Mouse (Mus musculus): ENCODE data around the gene Vav2.
A peak's percentile ranks its signal among the peaks of the same experiment; 100 is the strongest.

Gene Vav2

GRCm38 (mm10) chr2:27318197-27318596 lies 108.6 kb downstream of the Vav2 start:
- DNase-seq (ENCODE audit: low spot score) = no peak

- no peak for DNase-seq (ENCODE audit: low spot score)
Measured at GRCm38 (mm10) chr2:27316167-27316566, 110.7 kb downstream of the Vav2 start.

- DNase-seq (ENCODE audit: low spot score) = no peak
Measured at GRCm38 (mm10) chr2:27314269-27314668, 112.6 kb downstream of the Vav2 start.

- no peak for DNase-seq (ENCODE audit: low spot score)
Measured at GRCm38 (mm10) chr2:27312500-27312899, 114.3 kb downstream of the Vav2 start.

DNA sequence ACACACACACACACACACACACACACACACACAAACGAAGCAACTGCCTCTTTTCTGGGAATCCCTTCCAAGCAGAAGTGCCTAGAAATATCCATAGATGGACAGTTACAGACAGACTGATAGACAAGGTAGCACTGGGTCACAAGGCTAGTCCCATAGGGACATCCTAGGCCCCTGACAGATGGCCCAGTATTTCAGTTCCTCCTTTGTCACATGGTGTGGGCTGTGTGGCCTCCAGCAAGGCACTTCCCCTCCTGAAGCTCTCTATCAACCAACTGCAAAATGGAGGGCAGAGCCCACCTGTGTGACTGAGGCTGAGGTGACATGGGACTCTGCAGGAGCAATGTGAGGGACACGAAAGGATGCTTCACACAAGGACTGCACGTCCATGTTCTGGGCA lies 115.2 kb downstream of the Vav2 start:
- peak; percentile 5 for DNase-seq (ENCODE audit: low spot score)

DNA sequence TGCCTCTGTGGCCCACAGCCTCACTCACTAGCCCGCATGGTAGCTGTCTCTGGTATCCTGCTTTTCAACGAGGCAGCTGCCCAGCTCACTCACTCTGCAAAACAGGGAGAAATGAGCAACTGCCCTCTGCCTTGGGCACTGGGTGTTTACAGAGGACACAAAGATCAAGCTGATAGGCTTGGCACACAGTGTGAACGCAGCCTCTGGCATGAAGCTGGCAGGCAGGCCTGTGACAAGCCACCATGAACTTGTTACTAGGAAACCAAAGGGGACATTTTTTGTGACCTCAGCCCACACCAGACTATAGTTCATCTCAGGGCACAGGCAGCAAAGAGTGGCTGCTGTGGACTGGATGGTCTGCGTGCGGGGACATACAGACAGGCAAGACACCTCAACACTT lies 115.9 kb downstream of the Vav2 start:
- no peak for DNase-seq (ENCODE audit: low spot score)

GRCm38 (mm10) chr2:27310221-27310620 lies 116.6 kb downstream of the Vav2 start:
- DNase-seq (ENCODE audit: low spot score) = no peak

DNA sequence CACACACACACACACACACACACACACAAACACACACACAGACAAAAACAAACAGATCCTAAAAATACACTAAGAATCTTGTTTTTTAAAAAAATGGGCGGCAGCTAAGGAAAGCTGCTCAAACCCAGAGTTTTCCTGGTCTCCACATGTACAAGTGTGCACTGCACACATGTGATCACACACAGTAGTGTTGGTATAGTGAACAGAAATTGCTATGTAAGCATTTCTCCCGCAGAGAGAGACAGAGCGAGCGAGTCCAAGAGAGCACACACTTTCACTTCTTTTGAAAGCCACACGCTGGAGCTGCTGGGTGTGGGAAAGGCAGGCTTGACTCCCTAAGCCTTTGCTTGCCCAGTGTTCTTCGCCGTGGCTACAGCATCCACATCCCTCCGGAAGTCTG lies 120.2 kb downstream of the Vav2 start:
- DNase-seq (ENCODE audit: low spot score) = no peak

DNA sequence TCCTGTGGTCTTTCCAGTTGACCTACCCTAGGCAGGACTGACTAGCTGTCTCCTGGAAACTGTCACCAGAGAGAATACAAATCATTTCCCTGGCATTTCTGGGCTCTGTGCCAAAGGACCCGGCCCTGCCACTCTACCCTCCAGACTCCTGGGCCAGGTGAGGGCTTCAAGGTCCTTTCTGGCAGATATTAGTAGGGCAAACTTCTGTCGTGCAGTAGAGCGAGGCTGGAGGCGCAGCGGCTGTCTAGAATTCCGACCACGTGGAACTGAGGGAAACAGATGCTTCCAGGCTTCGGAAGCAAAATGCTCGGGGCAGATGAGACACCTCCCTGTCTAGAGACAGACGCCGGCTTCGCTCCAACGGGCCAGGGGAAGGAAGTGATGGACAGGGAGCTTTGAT lies 122.1 kb downstream of the Vav2 start:
- DNase-seq (ENCODE audit: low spot score) = no peak

DNA sequence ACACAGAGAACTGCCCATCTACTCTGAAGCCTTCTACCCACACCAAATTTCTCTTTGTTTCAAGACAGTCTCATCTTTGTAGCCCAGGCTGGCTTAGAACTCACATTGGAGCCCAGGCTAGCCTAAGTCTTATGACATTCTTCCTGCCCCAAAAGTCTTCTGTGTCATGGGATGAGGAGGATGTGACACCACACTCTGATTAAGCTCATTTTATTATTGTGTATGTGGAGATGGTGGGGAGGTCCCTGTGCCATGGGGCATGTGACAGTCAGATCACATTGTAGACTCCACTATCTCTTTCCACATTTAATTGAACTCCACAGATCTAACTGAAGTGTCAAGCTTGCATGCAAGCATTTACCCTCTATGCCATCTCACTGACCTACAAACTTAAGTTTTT lies 122.8 kb downstream of the Vav2 start:
- no peak for DNase-seq (ENCODE audit: low spot score)

DNA sequence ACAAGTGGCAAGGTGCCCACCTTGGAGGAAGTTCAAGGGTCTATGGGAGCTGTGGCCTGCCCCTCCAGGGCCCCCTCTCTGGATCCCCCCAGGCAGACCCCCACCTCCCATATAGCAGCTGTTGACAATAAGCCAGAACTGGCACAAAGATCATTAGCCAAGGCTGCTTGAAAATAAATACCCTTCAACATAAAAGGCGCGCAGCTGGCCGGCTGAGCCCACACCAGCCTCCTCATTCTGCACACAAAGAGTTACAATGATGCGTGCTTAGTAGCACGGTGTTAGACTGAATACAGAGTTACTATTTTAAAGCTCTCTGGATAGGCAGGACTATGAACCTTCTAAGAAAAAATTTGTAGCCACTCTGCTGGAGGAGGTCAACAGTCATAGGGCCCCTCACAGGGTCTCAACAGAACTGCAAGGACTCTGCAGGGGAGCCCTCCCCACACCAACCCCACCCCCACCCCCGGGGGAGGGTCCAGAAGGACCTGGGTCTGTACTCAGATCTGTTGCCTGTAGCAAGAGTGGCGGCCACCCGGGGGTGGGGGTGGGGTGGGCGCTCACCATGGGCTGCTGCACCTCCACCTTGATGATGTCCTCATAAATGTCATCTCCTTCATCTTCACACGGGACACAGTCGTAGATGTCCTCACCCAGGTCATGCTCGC lies 125.3 kb downstream of the Vav2 start:
- DNase-seq (ENCODE audit: low spot score) = no peak

DNA sequence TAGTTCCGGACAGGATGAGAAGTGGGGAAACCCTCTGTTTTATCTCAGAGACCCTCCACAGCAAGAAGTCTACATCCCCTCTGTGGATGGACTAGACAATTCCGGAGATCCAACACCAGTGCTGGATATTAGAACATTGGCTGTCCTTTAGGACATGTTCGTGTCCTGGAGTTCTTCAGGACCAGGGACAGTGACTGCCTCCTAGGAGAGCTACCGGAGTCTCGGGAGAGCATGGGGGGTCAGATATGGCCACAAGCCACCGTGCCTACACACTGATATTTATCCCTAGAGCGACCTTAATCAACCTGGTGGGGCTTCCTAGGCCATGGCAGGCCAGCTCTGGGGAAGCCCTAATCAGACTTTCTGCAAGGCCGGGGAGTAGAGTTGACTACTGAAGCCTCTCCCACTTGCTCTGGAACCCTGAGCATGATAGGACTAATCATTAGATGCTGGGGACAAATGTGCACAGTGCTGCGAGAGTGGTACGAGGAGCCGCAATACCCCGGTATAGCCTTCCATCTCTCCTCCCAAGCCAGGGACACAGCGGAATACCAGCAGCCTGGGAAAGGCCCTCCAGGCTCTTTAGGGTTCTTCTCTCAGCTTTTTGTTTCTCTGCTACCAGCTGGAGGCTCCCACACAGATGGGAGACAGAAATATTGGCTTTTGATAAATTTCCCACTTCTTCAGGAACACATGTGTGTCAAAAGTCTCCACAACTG lies 125.9 kb downstream of the Vav2 start:
- no peak for DNase-seq (ENCODE audit: low spot score)

DNA sequence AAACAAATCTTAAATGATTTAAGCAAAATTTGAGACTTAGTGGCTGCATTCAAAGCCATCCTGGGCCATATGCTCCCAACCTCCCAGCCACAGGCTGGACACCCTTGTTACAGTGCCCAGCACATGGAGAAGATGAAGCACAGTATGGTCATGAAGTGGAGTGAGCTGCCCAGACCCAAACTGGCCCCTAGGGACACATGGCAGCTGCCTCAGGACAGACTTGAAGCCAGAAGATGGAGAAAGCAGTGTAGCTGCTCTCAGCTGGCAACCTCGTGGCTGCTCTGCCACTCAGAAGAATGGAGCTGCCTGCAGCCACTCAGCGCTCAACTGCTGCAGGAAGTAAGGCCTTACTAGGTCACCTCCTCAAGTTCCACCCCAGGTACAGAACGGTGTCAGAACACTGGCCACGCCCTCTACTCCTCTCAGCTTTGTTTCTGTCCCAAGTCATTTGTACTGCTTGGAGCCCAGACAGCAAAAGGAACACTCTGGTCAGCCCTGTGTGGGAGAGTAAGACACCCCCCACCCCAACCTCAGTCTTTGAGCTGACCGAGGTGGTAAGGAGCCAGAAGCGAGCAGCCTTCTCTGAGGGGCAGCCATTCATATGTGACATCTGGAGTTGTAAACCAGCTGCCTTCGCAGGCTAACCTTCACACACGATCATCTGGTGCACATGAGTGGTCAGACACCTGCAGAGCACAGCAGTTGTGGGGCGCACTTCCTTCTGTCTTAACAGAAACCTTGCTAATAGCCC lies 130.0 kb downstream of the Vav2 start:
- DNase-seq (ENCODE audit: low spot score) = peak; percentile 8

DNA sequence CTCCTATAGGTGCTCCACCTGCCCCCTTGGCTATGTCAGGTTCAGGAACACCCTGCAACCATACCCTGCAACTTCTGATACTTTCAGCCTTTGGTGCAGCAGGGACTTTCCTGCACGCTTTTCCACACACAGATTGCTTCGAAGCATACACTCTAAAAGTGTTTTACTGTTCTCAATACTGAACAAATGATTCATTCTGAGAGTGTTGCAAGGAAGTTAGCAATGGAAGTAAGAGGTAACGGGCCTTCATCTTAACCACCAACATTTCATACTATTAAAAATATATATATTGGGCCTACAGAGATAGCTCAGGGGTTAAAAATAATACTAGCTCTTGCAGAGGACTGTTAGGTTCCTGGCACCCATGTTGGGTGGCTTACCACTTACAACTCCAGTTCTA lies 132.1 kb downstream of the Vav2 start:
- DNase-seq (ENCODE audit: low spot score) = no peak

DNA sequence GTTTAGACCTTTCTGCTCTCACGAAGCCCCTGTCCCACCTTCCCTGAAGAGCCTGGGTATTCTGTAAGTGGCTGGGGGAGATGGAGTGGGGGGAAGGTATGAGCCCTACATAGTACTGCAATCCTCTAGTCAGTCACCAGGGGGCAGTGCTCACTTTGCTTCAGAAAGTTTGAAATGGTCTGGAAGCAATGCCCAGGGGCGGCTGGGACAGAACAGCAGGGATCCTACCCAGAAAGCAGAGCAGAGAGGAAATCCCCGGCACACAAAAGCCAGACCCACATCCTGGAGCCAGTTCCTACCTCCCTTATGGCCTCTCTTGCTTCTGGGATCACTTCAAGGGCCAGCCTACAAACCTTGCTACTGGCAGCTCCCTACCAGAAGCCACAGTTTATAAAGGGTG lies 137.8 kb downstream of the Vav2 start:
- DNase-seq (ENCODE audit: low spot score) = peak; percentile 73

- DNase-seq (ENCODE audit: low spot score) = no peak
Measured at GRCm38 (mm10) chr2:27286971-27287710, 139.7 kb downstream of the Vav2 start.

GRCm38 (mm10) chr2:27284441-27284840 lies 142.4 kb downstream of the Vav2 start:
- no peak for DNase-seq (ENCODE audit: low spot score)

GRCm38 (mm10) chr2:27281771-27282170 lies 145.1 kb downstream of the Vav2 start:
- DNase-seq (ENCODE audit: low spot score) = no peak

DNA sequence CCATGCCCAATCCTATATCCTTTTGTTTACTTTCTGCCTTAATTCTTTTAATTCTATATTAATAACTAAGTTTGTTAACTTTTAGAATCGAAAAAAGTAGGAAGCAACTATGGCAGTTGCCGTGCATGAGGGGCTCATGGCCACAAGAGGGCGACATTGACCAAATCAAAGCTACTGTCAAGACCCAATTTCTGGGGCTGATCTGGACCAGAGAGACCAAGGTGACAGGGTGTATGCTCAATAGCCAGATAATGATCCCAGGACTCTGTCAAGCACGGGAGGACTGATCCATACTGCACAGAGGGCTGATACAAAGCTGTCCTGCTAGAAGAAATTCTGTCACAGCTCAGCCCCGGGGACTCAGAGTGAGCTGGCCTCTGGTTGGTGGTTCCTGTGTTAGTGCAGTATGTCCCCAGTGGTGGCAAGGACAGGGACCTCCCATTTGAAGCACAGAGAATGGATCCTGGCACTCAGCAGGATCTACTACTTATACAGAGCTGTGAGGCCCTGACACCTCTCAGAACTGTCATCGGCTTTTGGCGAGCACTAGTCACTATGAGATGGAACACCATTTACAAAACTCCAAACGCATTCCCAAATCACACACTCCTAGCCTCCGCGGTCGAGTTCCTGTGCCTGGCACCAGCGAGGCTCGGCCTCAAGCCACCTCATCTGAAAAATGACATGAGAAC lies 145.8 kb downstream of the Vav2 start:
- peak; percentile 55 for DNase-seq (ENCODE audit: low spot score)

DNA sequence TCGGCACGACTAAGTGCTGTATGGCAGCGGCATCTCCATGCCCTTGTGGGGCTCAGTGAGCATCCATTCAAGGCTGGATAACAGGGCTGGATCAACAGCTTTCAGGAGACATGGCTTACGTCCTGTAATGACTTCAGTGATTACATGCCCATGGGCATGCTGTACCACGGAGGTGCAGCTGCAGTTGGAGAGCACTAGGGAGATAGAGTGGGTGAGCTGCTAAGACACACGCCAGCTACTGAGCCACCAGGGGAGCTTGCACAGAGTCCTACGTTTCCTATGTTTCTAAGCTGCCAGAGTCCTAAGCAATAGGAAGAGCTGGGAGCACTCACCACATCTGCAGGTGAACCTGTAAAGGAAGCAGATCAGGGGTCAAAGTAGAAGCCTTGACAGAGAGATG lies 148.0 kb downstream of the Vav2 start:
- DNase-seq (ENCODE audit: low spot score) = no peak

GRCm38 (mm10) chr2:27268325-27268724 lies 158.5 kb downstream of the Vav2 start:
- no peak for DNase-seq (ENCODE audit: low spot score)

- no peak for DNase-seq (ENCODE audit: low spot score)
Measured at GRCm38 (mm10) chr2:27265819-27266218, 161.0 kb downstream of the Vav2 start.
